Mouse (Mus musculus) spleen, postnatal 10 days (tissue): ENCODE measurements around the gene Gm20388.

ENCODE experiments used
- DNase-seq, 2 experiments: peaks; one replicate each; pipeline ENCODE4 v3.0.0; 2021 to 2022; ENCODE audit warnings: low spot score in 2 of 2

Gene Gm20388

GRCm38 (mm10) chr8:121955825-121956500, 2045.3 kb downstream of the Gm20388 start:
- no peak for DNase-seq

GRCm38 (mm10) chr8:121958395-121958794, 2047.8 kb downstream of the Gm20388 start:
- no peak for DNase-seq

GRCm38 (mm10) chr8:121962892-121963291, 2052.3 kb downstream of the Gm20388 start:
- DNase-seq: no peak

- DNase-seq: no peak
Measured at GRCm38 (mm10) chr8:121964716-121965512, 2054.3 kb downstream of the Gm20388 start.

GRCm38 (mm10) chr8:121966110-121966509, 2055.5 kb downstream of the Gm20388 start:
- no peak for DNase-seq

- no peak for DNase-seq
Measured at GRCm38 (mm10) chr8:121966714-121967448, 2056.2 kb downstream of the Gm20388 start.

- no peak for DNase-seq
Measured at GRCm38 (mm10) chr8:121967977-121968376, 2057.3 kb downstream of the Gm20388 start.

GRCm38 (mm10) chr8:121968542-121968941, 2057.9 kb downstream of the Gm20388 start:
- no peak for DNase-seq

- DNase-seq: no peak
Measured at GRCm38 (mm10) chr8:121970225-121970624, 2059.6 kb downstream of the Gm20388 start.

GRCm38 (mm10) chr8:121971488-121972058, 2060.9 kb downstream of the Gm20388 start:
- DNase-seq: no peak

GRCm38 (mm10) chr8:121973906-121974305, 2063.3 kb downstream of the Gm20388 start:
- no peak for DNase-seq

- DNase-seq: no peak
Measured at GRCm38 (mm10) chr8:121977819-121978590, 2067.4 kb downstream of the Gm20388 start.

- no peak for DNase-seq
Measured at GRCm38 (mm10) chr8:121978670-121979069, 2068.0 kb downstream of the Gm20388 start.

- DNase-seq: no peak
Measured at GRCm38 (mm10) chr8:121980792-121981519, 2070.3 kb downstream of the Gm20388 start.

GRCm38 (mm10) chr8:121981520-121981895, 2070.9 kb downstream of the Gm20388 start:
- no peak for DNase-seq

GRCm38 (mm10) chr8:121985673-121986072, 2075.0 kb downstream of the Gm20388 start:
- no peak for DNase-seq

GRCm38 (mm10) chr8:121987892-121988291, 2077.3 kb downstream of the Gm20388 start:
- no peak for DNase-seq

GRCm38 (mm10) chr8:121990506-121991255, 2080.0 kb downstream of the Gm20388 start:
- no peak for DNase-seq

- DNase-seq: no peak
Measured at GRCm38 (mm10) chr8:121991611-121992010, 2081.0 kb downstream of the Gm20388 start.

- DNase-seq: no peak
Measured at GRCm38 (mm10) chr8:121992911-121993310, 2082.3 kb downstream of the Gm20388 start.
